Mouse (Mus musculus) lung, adult 2 months (tissue): ENCODE results near the gene Tnfrsf18.

Experiments used
- CTCF ChIP-seq: fragments of 200-500 bp; IDR thresholded peaks from 2 replicates; pipeline ENCODE4 v1.5.1; 2011; ENCODE audit warnings: mild to moderate bottlenecking, low read length, control low read depth; ENCODE audit not compliant: insufficient read depth
- POLR2A ChIP-seq: fragments of 200-500 bp; IDR thresholded peaks from 2 replicates; pipeline ENCODE4 v1.6.1; 2011; ENCODE audit warnings: low read depth, mild to moderate bottlenecking, control low read depth, low read length, borderline replicate concordance; ENCODE audit errors: extremely low read depth

DNA sequence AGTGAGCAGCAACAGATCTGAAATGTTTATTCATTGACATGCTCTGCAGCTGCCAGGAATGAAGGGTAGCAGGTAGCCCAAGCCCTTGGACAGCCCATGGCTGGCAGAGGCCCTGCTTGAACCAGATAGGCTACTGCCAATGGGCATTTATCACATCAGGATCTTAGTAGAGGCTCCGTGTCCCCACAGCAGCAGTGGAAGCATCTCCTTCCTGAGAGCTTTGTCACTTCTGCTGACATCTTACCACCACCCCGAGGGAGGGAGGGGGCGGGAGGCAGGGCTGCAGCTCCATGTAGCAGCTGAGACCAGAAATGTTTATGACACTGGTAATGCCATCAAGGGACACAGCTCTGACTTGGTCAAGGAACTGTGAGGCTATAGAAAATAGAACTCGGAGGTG, 6.9 kb downstream of the Tnfrsf18 start:
- TF ChIP-seq POLR2A (no peak), CTCF (no peak)
